Mouse (Mus musculus) testis, adult 2 months (tissue): ENCODE results near the gene Zfp687.

Source experiments
- CTCF ChIP-seq: fragments of 200-500 bp; IDR thresholded peaks from 2 replicates; pipeline ENCODE4 v1.5.1; 2012; ENCODE audit warnings: low read depth, mild to moderate bottlenecking, inconsistent platforms, low read length, moderate library complexity; ENCODE audit not compliant: control insufficient read depth, insufficient read depth, insufficient replicate concordance
- POLR2A ChIP-seq: fragments of 200-500 bp; IDR thresholded peaks from 2 replicates; pipeline ENCODE4 v1.6.1; 2012; ENCODE audit warnings: low read depth, mild to moderate bottlenecking, inconsistent platforms, low read length, moderate library complexity; ENCODE audit not compliant: control insufficient read depth

DNA sequence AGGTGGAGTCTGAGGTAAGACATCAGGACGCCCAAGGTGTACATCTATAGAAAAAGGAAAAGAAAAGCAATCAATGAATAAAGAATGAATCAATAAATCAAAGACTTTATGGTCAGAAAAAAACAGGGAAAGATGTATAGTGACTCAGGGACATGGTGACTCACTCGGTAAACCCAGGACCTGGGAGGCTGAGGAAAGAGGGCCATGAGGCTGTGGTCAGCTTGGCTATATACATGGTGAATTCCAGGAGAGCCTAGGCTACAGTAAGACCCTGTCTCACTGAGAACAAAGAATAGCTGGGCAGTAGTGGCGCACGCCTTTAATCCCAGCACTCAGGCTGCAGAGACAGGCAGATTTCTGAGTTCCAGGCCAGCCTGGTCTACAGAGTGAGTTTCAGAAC, 48.5 kb upstream of the Zfp687 start:
- TF ChIP-seq CTCF (no peak), POLR2A (no peak)
